In the genomic region with DNA sequence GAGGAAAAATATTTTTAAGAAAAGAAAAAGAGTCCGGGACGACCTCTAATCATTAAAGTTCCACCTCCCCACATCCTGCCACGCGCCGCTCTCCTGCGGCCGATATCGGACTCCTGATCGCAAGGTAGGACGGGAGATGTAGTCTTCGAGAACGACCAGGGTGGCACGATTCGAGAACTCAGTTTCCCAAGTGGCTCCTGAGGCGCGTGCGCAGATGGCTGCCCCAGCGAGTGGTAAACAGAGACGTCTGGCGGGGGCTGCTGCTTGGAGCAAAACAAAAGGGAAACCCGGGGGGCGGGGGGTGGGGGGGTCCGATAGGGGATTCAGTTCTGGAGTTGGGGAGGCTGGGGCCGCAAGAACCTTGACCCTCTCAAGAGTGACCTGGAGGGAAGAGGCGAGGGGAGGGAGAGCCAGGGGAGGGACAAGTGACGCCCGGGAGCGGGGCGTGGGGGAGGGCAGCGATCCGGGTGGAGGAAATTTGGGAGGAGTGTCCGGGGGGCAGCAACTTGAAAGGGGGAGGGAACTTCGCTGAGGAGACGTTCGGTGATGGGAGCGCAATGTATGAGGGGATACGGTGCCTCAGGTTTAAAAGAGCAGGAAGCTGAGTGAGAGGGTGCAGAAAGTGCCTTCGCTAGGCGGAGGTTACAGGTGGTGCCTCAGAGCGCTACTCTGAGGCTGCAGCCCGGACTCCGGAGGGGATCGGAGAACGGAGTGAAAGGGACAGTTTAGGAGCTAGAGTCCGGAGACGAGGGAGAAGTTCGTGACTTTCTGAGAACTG, we compare ENCODE assay signal across 8 mouse cellular contexts. TPM values are rescaled to one million over a fixed set of nuclear protein-coding genes. Genes with fewer than 3 reads are reported as not detected.
DNase-seq lines count a peak whose midpoint lies in the region; ATAC-seq and TF ChIP-seq lines count a peak whose summit lies in the region.

A gene (plus strand): TSS at position 577 of the 778 bp plus-strand sequence.

- H3K9ac ChIP-seq in embryonic facial prominence, embryonic 13.5 days: peak within 1 kb of the TSS; percentile 76
- peak within 1 kb of the TSS; percentile 74 for H3K9ac ChIP-seq in limb, embryonic 12.5 days (replicated peaks)
- H3K9ac ChIP-seq in midbrain, embryonic 15.5 days: peak within 1 kb of the TSS; percentile 35

- no peak for TF ChIP-seq CTCF in kidney, adult 2 months (conservative IDR thresholded peaks at IDR 0.05; ENCODE audit: insufficient read depth, insufficient read length, low read depth, low read length)

- 0 out of 2 replicates have a peak, but pooled peaks cover 7% of the 10 kb centered on the region for H3K36me3 ChIP-seq in embryonic facial prominence, embryonic 13.5 days
- H3K36me3 ChIP-seq in kidney, adult 2 months (ENCODE audit: control insufficient read depth, insufficient read depth, low read length): no peaks in the 10 kb centered on the region
- H3K36me3 ChIP-seq in limb, embryonic 12.5 days: peaks cover 10% of the 10 kb centered on the region; the same call in 1 of the 2 replicates
- no peaks in the 10 kb centered on the region for H3K36me3 ChIP-seq in midbrain, embryonic 15.5 days (replicated peaks)

- H3K27me3 ChIP-seq in embryonic facial prominence, embryonic 13.5 days: peaks cover 4% of the 10 kb centered on the region; the same call in 1 of the 2 replicates
- H3K27me3 ChIP-seq in kidney, adult 2 months (replicated peaks; ENCODE audit: control insufficient read depth, insufficient read depth, low read length): no peaks in the 10 kb centered on the region
- peaks cover 13% of the 10 kb centered on the region; the same call in 1 of the 2 replicates for H3K27me3 ChIP-seq in limb, embryonic 12.5 days
- no peaks in the 10 kb centered on the region for H3K27me3 ChIP-seq in midbrain, embryonic 15.5 days (replicated peaks)

- no peak for TF ChIP-seq POLR2A in kidney, adult 2 months (IDR thresholded peaks at IDR 0.05; ENCODE audit: low read depth, low read length)

- H3K4me1 ChIP-seq in embryonic facial prominence, embryonic 13.5 days: peaks cover 6% of the 10 kb centered on the region
- peaks cover 2% of the 10 kb centered on the region; the same call in 1 of the 2 replicates for H3K4me1 ChIP-seq in kidney, adult 2 months (ENCODE audit: control insufficient read depth, insufficient read depth, low read length)
- peaks cover 21% of the 10 kb centered on the region for H3K4me1 ChIP-seq in limb, embryonic 12.5 days (replicated peaks)
- H3K4me1 ChIP-seq in midbrain, embryonic 15.5 days: peaks cover 9% of the 10 kb centered on the region; the same call in 1 of the 2 replicates

- peak within 1 kb of the TSS; percentile 72 for H3K27ac ChIP-seq in embryonic facial prominence, embryonic 13.5 days
- H3K27ac ChIP-seq in kidney, adult 2 months (ENCODE audit: insufficient read depth, low read depth, low read length): peak within 1 kb of the TSS; percentile 78
- peak within 1 kb of the TSS; percentile 82 for H3K27ac ChIP-seq in limb, embryonic 12.5 days
- H3K27ac ChIP-seq in midbrain, embryonic 15.5 days: no peak within 1 kb of the TSS

- H3K9me3 ChIP-seq in embryonic facial prominence, embryonic 13.5 days: no peaks in the 10 kb centered on the region
- no peaks in the 10 kb centered on the region for H3K9me3 ChIP-seq in limb, embryonic 12.5 days
- H3K9me3 ChIP-seq in midbrain, embryonic 15.5 days: no peaks in the 10 kb centered on the region

- WGBS in embryonic facial prominence, embryonic 13.5 days: 22% methylated on average over 47 of the region's 47 CpGs
- under 1% methylated on average over 44 of the region's 47 CpGs for WGBS in kidney, adult 2 months
- WGBS in limb, embryonic 12.5 days: 16% methylated on average over 47 of the region's 47 CpGs
- WGBS in midbrain, embryonic 15.5 days: 19% methylated on average over 47 of the region's 47 CpGs

- peak within 1 kb of the TSS; percentile 58 for H3K4me3 ChIP-seq in embryonic facial prominence, embryonic 13.5 days
- H3K4me3 ChIP-seq in kidney, adult 2 months (ENCODE audit: insufficient read depth, low read depth, low read length): peak within 1 kb of the TSS; percentile 89
- peak within 1 kb of the TSS; percentile 61 for H3K4me3 ChIP-seq in limb, embryonic 12.5 days (replicated peaks)
- peak within 1 kb of the TSS; percentile 53 for H3K4me3 ChIP-seq in midbrain, embryonic 15.5 days

- peak; percentile 73 for DNase-seq in 3134 (ENCODE audit: extremely low read depth, insufficient read length, low spot score)
- peak; percentile 88 to 90 for DNase-seq in adrenal gland, postnatal 36 days
- peak; percentile 89 to 93 for DNase-seq in heart, adult 18-20 months
- DNase-seq in kidney, adult 2 months: peak; percentile 94
- DNase-seq in spleen, postnatal 10 days (ENCODE audit: low spot score in 2 of 2): peak; percentile 67 to 90

- ATAC-seq in embryonic facial prominence, embryonic 13.5 days (ENCODE audit: insufficient number of reproducible peaks, insufficient read depth, low FRiP score, low TSS enrichment, low read depth): peak; percentile 82
- ATAC-seq in limb, embryonic 12.5 days (ENCODE audit: insufficient number of reproducible peaks, insufficient read depth, low FRiP score, low TSS enrichment, low read depth): peak; percentile 90
- peak; percentile 95 for ATAC-seq in midbrain, embryonic 15.5 days (replicated peaks)

- H3K4me2 ChIP-seq in embryonic facial prominence, embryonic 13.5 days: peak within 1 kb of the TSS; percentile 65
- peak within 1 kb of the TSS; percentile 62 for H3K4me2 ChIP-seq in limb, embryonic 12.5 days
- peak within 1 kb of the TSS; percentile 78 for H3K4me2 ChIP-seq in midbrain, embryonic 15.5 days

RNA-seq across cellular contexts. Expression of the gene that starts here (rescaled TPM):
- total RNA-seq in adrenal gland, postnatal 36 days (2021): 10 to 100 TPM; 28.1 to 35.2 TPM
- 2.9 and 3.4 TPM in 2 replicates for polyA plus RNA-seq in embryonic facial prominence, embryonic 13.5 days (2015; fragmentation: Nextera tagmentation; extraction: Ambion mirVana)
- total RNA-seq in heart, adult 18-20 months (2021): 10 to 100 TPM; 59.9 to 64.4 TPM
- 37.1 and 42.2 TPM in 2 replicates for polyA plus RNA-seq in kidney, adult 2 months (2012; rRNA removed)
- polyA plus RNA-seq in limb, embryonic 12.5 days (2016; fragmentation: Nextera tagmentation; extraction: Ambion mirVana): 5.9 and 6.5 TPM in 2 replicates
- 0.97 TPM in 2 replicates for polyA plus RNA-seq in midbrain, embryonic 15.5 days (2015; fragmentation: Nextera tagmentation; extraction: Ambion mirVana)

Comparison
In these comparisons a context has a peak if more than half of its experiments do, and no peak if none do; other contexts are left out.
1. Peak in ATAC-seq, H3K4me3 ChIP-seq, H3K9ac ChIP-seq and H3K4me2 ChIP-seq in midbrain, embryonic 15.5 days; RNA of the gene not detected or under 1 TPM.